Mouse (Mus musculus) right cerebral cortex, postnatal 10 days (tissue): ENCODE data around the gene Cchcr1.

ENCODE experiments used
- DNase-seq, 2 experiments: peaks; one replicate each; pipeline ENCODE4 v3.0.0; 2021; ENCODE audit warnings: low spot score in 2 of 2

Gene Cchcr1

GRCm38 (mm10) chr17:35514756-35515155 lies 2.1 kb upstream of the Cchcr1 start:
- no peak for DNase-seq

GRCm38 (mm10) chr17:35515911-35516640 lies 824 bp upstream of the Cchcr1 start:
- DNase-seq: no peak

- no peak for DNase-seq
These were observed 626 bp downstream of the Cchcr1 start for GRCm38 (mm10) chr17:35517526-35517925.

GRCm38 (mm10) chr17:35524354-35524753 lies 7.5 kb downstream of the Cchcr1 start:
- DNase-seq: peak in 1 of 2 experiments; percentile 55

GRCm38 (mm10) chr17:35526644-35527043 lies 9.7 kb downstream of the Cchcr1 start:
- DNase-seq: no peak

GRCm38 (mm10) chr17:35532360-35532759 lies 15.5 kb downstream of the Cchcr1 start:
- DNase-seq: no peak

DNA sequence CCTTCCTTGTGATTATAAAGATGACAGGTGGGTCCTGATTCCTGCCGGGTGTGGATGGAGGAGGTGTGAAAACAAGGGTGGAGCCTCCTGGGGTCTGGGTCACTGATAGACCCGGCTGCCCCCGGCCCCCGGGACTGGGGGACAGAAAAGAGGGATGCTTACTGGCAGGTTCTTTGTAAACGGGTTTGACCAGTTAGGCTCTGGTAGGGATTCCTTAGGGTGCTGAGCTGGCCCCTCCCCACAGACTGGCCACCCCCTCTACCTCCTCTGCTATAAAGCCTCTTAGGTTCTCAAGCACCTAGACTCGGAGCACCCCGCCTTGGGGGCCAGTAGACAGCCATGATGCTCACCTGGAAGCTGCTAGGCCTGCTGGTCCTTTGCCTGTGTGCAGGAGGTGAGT lies 16.0 kb downstream of the Cchcr1 start, which contains the start of gene Psors1c2:
Psors1c2 (plus strand) TSS at position 301 of the 400 bp plus-strand sequence.
- no peak for DNase-seq

DNA sequence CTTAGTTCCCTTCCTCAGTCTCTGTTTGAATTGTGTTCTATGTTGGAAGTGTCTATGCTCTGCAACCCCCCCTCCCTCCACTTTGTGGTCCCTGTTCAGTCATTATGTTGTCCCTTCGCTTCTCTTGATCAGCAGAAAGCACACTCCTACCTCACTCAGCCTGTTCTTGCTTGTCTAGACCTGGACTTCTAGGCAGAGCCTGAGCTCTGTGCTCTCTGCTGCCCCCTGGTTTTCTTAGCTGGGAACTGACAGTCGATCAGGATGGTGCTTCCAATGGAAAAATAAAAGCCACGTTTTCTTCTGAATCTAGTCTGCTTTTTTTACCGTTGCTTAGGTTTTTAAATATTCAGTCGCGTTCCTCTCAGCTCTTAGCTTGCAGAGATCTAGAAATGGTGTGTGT lies 17.4 kb downstream of the Cchcr1 start:
- peak; percentile 88 to 90 for DNase-seq

GRCm38 (mm10) chr17:35537421-35537820 lies 20.5 kb downstream of the Cchcr1 start:
- no peak for DNase-seq

- no peak for DNase-seq
These were observed 21.6 kb downstream of the Cchcr1 start for GRCm38 (mm10) chr17:35538476-35538875.

- DNase-seq: no peak
These were observed 22.6 kb downstream of the Cchcr1 start for GRCm38 (mm10) chr17:35539540-35539939.

- peak in 1 of 2 experiments; percentile 27 for DNase-seq
These were observed 26.0 kb downstream of the Cchcr1 start for GRCm38 (mm10) chr17:35542761-35543411.

DNA sequence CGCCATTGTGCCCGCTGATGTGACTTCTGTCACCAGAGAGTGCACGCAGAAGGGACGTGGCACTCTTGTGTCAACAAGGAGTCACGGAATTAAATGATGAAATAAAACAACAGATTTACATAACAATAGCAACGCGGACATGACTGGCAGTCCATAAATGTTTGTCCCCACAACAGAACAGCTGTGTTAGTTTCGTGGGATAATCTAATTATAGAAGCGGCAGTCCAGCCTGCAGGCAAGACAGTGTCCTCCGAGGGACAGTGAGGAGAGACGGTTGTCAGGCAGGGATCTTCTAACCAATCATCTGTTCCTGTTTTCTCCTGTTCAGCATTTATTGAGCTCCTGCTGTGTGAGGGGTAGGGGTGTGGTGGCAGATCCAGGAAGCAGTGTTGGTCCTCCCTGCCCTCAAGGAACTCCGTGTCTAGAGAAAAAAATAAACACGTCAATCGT lies 26.5 kb downstream of the Cchcr1 start:
- peak in 1 of 2 experiments; percentile 27 for DNase-seq

- DNase-seq: no peak
These were observed 27.1 kb downstream of the Cchcr1 start for GRCm38 (mm10) chr17:35544001-35544400.

GRCm38 (mm10) chr17:35544680-35545079 lies 27.8 kb downstream of the Cchcr1 start:
- DNase-seq: peak in 1 of 2 experiments; percentile 68

DNA sequence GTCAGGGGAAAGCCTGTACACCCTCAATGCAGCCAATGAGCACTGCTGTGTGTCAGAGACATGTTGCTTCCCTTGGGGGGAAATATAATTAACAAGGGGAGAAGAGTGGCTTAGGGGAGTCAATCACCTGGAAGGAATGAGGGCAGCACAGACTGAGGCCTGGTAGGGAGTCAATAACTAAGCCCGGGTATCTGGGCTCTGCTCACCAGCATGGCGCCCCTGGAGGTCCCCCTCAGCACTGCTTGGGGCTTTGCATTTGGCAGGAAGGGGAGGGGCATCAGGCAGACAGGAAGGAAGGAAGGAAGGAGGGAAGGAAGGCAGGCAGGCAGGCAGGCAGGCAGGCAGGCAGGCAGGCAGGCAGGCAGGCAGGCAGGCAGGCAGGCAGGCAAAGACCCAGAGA lies 30.6 kb downstream of the Cchcr1 start:
- no peak for DNase-seq

DNA sequence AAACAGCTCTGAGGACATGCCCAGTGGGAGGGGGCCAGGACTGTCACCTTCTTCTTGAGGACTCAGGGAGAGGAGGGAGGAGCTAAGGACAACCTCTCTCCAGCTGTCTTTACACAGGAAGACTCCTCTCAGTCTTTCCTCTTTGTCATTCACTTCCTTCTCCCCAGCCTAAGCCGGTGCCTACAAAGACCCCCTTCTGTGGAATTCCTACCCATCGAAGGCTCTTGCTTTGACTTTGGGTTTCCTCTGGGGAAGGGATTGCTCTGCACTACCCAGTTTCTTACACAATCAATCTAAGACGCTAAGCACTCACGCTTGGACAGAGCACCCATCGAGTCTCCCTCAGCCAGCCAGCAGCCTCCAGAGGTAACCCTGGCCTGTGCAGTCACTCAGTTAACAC lies 31.7 kb downstream of the Cchcr1 start:
- no peak for DNase-seq

DNA sequence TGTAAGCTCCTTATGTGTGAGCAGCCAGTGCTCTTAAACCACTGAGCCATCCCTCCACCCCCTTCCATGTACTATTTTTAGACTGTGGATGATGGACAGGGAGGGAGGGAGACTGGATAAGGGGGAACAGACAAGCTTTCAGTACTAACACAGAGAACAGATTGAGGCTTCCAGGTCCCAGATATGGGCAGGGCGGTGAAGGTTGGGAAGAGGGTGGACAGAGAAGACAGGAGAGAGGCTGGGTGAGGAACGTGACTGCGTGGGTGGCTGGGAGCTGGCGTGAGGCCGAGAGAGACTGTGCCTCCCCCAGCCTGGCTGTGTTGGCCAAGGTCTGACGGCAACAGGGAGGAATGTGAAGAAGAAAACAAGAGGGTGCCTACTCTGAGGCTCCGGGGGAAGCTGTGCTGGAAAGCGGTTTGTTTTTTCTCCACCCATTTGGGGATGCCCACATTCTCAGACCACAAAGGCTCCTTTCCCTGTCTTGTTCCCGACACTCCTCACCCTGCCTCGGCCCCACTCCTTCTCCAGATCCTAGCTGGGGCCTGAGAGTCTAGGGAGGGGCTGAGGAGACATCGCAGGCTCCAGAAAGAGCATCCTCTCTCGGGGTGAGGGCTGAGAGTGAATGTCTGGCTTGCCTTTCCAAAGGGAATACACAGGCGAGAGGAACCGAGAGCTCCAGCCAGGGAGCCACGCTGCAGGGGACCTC lies 32.7 kb downstream of the Cchcr1 start:
- peak; percentile 86 to 90 for DNase-seq

GRCm38 (mm10) chr17:35550143-35550494 lies 33.2 kb downstream of the Cchcr1 start:
- no peak for DNase-seq

- DNase-seq: no peak
These were observed 34.0 kb downstream of the Cchcr1 start for GRCm38 (mm10) chr17:35550871-35551270.

DNA sequence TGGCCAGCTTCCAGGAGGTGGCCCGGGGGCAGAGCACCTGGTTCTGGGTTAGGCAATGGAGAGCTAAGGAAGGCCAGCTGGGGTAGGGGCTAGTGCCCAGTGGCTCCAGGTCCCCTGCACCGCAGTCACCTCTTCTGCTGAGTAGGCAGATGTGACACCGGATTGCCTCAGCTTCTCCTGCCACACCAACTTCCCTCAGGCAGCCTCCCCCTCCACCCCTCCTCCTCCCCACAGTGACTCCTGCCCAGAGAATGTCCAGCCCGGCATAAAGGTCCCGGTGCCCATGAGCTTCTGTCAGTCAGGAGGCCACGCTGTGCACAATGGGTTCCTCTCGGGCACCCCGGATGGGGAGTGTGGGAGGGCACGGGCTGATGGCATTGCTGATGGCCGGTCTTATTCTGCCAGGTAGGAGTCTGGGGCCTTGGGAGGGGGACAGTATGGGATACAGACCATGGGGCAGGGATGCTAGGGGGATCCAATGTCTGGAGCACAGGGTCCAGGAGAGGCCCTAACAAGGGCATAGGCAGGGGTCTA lies 35.0 kb downstream of the Cchcr1 start, which contains the start of gene Cdsn:
Cdsn (plus strand) TSS at position 248 of the 534 bp plus-strand sequence.
- no peak for DNase-seq

- DNase-seq: no peak
These were observed 37.4 kb downstream of the Cchcr1 start for GRCm38 (mm10) chr17:35554321-35554720.
